Mouse (Mus musculus): ENCODE measurements around the gene Nup210l. TPM values are rescaled to one million over a fixed set of nuclear protein-coding genes. Genes with fewer than 3 reads are reported as not detected.
"Not testable (repeated sequence)": the region's sequence is repeated elsewhere in the genome, so short reads cannot be mapped to it uniquely, and the experiment has no call there.

The Nup210l gene
- polyA plus RNA-seq, 1 experiment, result 0.35 TPM

DNA sequence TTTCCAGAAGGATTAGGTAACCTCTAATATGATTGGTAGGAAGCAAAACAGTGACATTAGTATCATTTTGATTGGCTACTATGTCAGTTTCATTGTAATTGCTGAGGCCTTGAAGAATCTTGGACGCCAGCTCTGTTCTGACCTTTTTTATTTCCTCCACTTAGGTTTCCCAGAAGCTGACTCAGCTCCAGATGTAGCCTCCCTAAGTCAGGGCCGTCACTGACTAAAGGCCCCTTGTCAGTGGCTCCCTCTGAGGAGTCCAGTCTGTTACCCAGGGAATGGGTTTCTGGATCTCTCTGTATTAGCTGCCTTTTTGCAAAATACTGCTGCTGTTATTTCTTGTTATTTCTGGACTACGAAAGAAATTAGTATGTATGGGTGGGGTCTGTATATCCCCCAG lies 11.6 kb downstream of the Nup210l start:
- Histone ChIP-seq H3K79me2 (ENCODE audit: control insufficient read depth, insufficient read depth) (no peaks in the 10 kb centered on the region), H3K27me3 (ENCODE audit: control insufficient read depth, insufficient read depth, insufficient read length) (no peaks in the 10 kb centered on the region), H3ac (ENCODE audit: control insufficient read depth, insufficient read length) (no peak overlapping the region), H3K36me3 (ENCODE audit: control insufficient read depth, insufficient read depth) (no peaks in the 10 kb centered on the region), H3K4me3 (no peak overlapping the region), H3K4me2 (ENCODE audit: low read depth) (no peak overlapping the region)
- TF ChIP-seq E2F4 (IDR thresholded peaks at IDR 0.05; ENCODE audit: insufficient read depth) (no peak), MYOD1 (IDR thresholded peaks at IDR 0.05; ENCODE audit: control insufficient read depth in 1 of 3, insufficient read length in 2 of 3, low read depth in 2 of 3) (no peak), USF1 (IDR thresholded peaks at IDR 0.05; ENCODE audit: low read depth) (no peak)

DNA sequence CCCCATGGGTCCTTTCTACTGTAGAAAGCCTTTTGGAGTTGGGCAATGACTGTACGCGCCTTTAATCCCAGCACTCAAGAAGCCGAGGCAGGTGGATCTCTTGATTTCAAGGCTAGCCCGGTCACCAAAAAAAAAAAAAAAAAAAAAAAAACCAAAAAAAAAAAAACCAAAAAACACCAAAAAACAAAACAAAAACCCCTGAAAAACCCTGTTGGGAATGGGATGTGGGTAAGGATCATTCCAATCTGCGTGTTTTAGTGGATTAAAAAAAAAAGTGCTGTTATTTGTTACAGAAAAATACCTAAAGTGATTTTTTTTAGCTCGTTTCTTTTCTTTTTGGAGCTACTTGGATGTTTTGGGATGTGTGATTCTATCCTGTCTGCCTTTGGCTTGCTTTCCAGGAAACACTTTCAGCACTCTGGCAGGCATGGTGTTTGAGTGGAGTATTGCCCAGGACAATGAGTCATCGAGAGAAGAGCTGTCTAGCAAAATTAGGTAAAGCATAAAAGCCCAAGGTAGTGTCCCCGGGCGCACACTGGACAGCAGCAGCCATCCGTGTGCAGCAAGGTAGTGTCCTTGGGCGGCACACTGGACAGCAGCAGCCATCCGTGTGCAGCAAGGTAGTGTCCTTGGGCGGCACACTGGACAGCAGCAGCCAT lies 14.3 kb downstream of the Nup210l start:
- TF ChIP-seq REST (IDR thresholded peaks at IDR 0.05; ENCODE audit: insufficient read depth, insufficient read length) (no peak), E2F4 (IDR thresholded peaks at IDR 0.05; ENCODE audit: insufficient read depth) (no peak), SRF (IDR thresholded peaks at IDR 0.05; ENCODE audit: control insufficient read depth, insufficient read length, low read depth) (no peak), MYOG (IDR thresholded peaks at IDR 0.05; ENCODE audit: control insufficient read depth in 1 of 3, insufficient read depth in 1 of 3, insufficient read length in 2 of 3, low read depth in 2 of 3) (no peak), USF1 (IDR thresholded peaks at IDR 0.05; ENCODE audit: low read depth) (no peak), POLR2A (IDR thresholded peaks at IDR 0.05; ENCODE audit: insufficient read length, low read depth) (no peak), MAX (IDR thresholded peaks at IDR 0.05; ENCODE audit: low read depth) (no peak), CEBPB (IDR thresholded peaks at IDR 0.05; ENCODE audit: insufficient read depth, poor library complexity, severe bottlenecking) (no peak)
- no peak overlapping the region for H3ac ChIP-seq (ENCODE audit: control insufficient read depth, insufficient read length)

DNA sequence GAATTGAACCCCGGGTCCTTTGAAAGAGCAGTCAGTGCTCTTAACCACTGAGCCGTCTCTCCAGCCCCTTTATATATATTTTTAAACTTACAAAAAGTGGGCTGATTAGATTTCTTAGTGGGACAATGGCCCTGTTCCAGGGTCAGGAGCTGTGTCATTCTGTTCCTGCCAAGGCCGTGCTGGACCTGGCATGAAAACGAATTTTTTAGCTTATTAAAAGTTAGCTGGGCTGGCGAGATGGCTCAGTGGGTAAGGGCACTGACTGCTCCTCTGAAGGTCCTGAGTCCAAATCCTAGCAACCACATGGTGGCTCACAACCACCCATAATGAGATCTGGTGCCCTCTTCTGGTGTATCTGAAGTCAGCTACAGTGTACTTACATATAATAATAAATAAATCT lies 18.1 kb downstream of the Nup210l start:
- H3K27me3 ChIP-seq (ENCODE audit: control insufficient read depth, insufficient read depth, insufficient read length), result not testable (repeated sequence)

More for the DNA sequence above, 14.3 kb downstream of the Nup210l start:
- no peak overlapping the region for H3K4me3 ChIP-seq
- no peak overlapping the region for H3K4me2 ChIP-seq (ENCODE audit: low read depth)
- H3K27me3 ChIP-seq (ENCODE audit: control insufficient read depth, insufficient read depth, insufficient read length), result no peaks in the 10 kb centered on the region
- H3K79me2 ChIP-seq (ENCODE audit: control insufficient read depth, insufficient read depth), result no peaks in the 10 kb centered on the region
- H3K36me3 ChIP-seq (ENCODE audit: control insufficient read depth, insufficient read depth), result no peaks in the 10 kb centered on the region

DNA sequence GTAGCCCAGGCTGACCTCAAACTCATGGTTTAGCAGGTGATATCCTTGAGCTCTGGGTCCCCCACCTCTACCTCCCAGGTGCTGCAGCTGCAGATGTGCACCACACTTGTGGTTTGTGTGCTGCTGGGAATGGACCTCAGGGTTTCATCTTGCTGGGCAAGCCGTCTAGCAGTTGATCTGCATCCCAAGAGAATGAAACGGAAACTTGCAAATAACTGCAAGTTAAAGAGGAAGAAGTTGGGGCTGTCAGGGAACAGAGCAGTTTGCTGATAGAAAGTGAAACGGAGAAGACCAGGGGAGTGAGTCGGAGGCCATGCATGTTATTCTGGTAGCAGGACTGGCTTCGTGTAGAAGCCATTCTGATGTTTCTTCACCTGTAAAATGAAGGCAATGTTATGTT lies 21.8 kb downstream of the Nup210l start:
- Histone ChIP-seq H3K27me3 (ENCODE audit: control insufficient read depth, insufficient read depth, insufficient read length) (no peaks in the 10 kb centered on the region), H3K79me2 (ENCODE audit: control insufficient read depth, insufficient read depth) (no peaks in the 10 kb centered on the region), H3K36me3 (ENCODE audit: control insufficient read depth, insufficient read depth) (no peaks in the 10 kb centered on the region), H3K4me2 (ENCODE audit: low read depth) (no peak overlapping the region), H3ac (ENCODE audit: control insufficient read depth, insufficient read length) (no peak overlapping the region), H3K4me3 (no peak overlapping the region)
- TF ChIP-seq REST (IDR thresholded peaks at IDR 0.05; ENCODE audit: insufficient read depth, insufficient read length), result no peak
- TF ChIP-seq USF1 (IDR thresholded peaks at IDR 0.05; ENCODE audit: low read depth), result no peak
- TF ChIP-seq CEBPB (IDR thresholded peaks at IDR 0.05; ENCODE audit: insufficient read depth, poor library complexity, severe bottlenecking), result no peak
- TF ChIP-seq POLR2A (IDR thresholded peaks at IDR 0.05; ENCODE audit: insufficient read length, low read depth), result no peak
- TF ChIP-seq MYOD1 (IDR thresholded peaks at IDR 0.05; ENCODE audit: control insufficient read depth in 1 of 3, insufficient read length in 2 of 3, low read depth in 2 of 3), result no peak
- TF ChIP-seq MAX (IDR thresholded peaks at IDR 0.05; ENCODE audit: low read depth), result no peak
- no peak for TF ChIP-seq SRF (IDR thresholded peaks at IDR 0.05; ENCODE audit: control insufficient read depth, insufficient read length, low read depth)
- TF ChIP-seq E2F4 (IDR thresholded peaks at IDR 0.05; ENCODE audit: insufficient read depth), result no peak
- TF ChIP-seq POLR2AphosphoS2 (IDR thresholded peaks at IDR 0.05; ENCODE audit: insufficient read length, low read depth), result no peak
- no peak for TF ChIP-seq TCF3 (IDR thresholded peaks at IDR 0.05; ENCODE audit: insufficient read length, low read depth)
- no peak for TF ChIP-seq MYOG (IDR thresholded peaks at IDR 0.05; ENCODE audit: control insufficient read depth in 1 of 3, insufficient read depth in 1 of 3, insufficient read length in 2 of 3, low read depth in 2 of 3)
- TF ChIP-seq TCF12 (IDR thresholded peaks at IDR 0.05; ENCODE audit: insufficient read depth, poor library complexity, severe bottlenecking), result no peak

More for the DNA sequence above, 18.1 kb downstream of the Nup210l start:
- H3K4me2 ChIP-seq (ENCODE audit: low read depth); H3K36me3 ChIP-seq (ENCODE audit: control insufficient read depth, insufficient read depth); H3K79me2 ChIP-seq (ENCODE audit: control insufficient read depth, insufficient read depth); H3K4me3 ChIP-seq; H3ac ChIP-seq (ENCODE audit: control insufficient read depth, insufficient read length): not testable (repeated sequence)

DNA sequence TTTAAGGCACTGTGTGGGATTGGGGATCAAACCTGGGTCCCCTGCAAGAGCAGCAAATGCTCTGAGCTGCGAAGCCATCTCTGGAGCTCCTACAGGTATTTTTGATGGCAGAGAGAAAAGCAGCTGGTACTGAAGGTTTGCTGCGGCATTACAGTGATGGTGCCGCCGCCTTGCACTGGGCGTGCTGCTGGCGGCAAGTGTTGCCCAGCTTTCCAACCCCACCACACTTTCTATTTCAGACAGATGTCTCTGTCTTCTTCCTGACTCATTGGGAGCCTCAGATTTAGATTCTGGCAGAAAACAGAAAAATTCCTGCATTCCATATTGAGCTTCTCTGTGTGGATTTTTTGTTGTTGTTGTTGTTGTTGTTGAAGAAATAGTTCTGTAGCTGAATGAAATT lies 23.9 kb downstream of the Nup210l start:
- Histone ChIP-seq H3K36me3 (ENCODE audit: control insufficient read depth, insufficient read depth) (no peaks in the 10 kb centered on the region), H3K27me3 (ENCODE audit: control insufficient read depth, insufficient read depth, insufficient read length) (no peaks in the 10 kb centered on the region), H3K4me3 (no peak overlapping the region), H3ac (ENCODE audit: control insufficient read depth, insufficient read length) (no peak overlapping the region), H3K4me2 (ENCODE audit: low read depth) (no peak overlapping the region), H3K79me2 (ENCODE audit: control insufficient read depth, insufficient read depth) (no peaks in the 10 kb centered on the region)
- no peak for TF ChIP-seq TCF3 (IDR thresholded peaks at IDR 0.05; ENCODE audit: insufficient read length, low read depth)
- no peak for TF ChIP-seq MYOD1 (IDR thresholded peaks at IDR 0.05; ENCODE audit: control insufficient read depth in 1 of 3, insufficient read length in 2 of 3, low read depth in 2 of 3)
- TF ChIP-seq CEBPB (IDR thresholded peaks at IDR 0.05; ENCODE audit: insufficient read depth, poor library complexity, severe bottlenecking), result no peak
- no peak for TF ChIP-seq MAX (IDR thresholded peaks at IDR 0.05; ENCODE audit: low read depth)
- no peak for TF ChIP-seq MYOG (IDR thresholded peaks at IDR 0.05; ENCODE audit: control insufficient read depth in 1 of 3, insufficient read depth in 1 of 3, insufficient read length in 2 of 3, low read depth in 2 of 3)
- no peak for TF ChIP-seq E2F4 (IDR thresholded peaks at IDR 0.05; ENCODE audit: insufficient read depth)
- no peak for TF ChIP-seq TCF12 (IDR thresholded peaks at IDR 0.05; ENCODE audit: insufficient read depth, poor library complexity, severe bottlenecking)
- TF ChIP-seq POLR2A (IDR thresholded peaks at IDR 0.05; ENCODE audit: insufficient read length, low read depth), result no peak
- TF ChIP-seq POLR2AphosphoS2 (IDR thresholded peaks at IDR 0.05; ENCODE audit: insufficient read length, low read depth), result no peak
- no peak for TF ChIP-seq SRF (IDR thresholded peaks at IDR 0.05; ENCODE audit: control insufficient read depth, insufficient read length, low read depth)
- no peak for TF ChIP-seq REST (IDR thresholded peaks at IDR 0.05; ENCODE audit: insufficient read depth, insufficient read length)
- no peak for TF ChIP-seq USF1 (IDR thresholded peaks at IDR 0.05; ENCODE audit: low read depth)

Measured in myocyte (in vitro differentiated cells).